26 mouse cellular contexts compared by ENCODE assay signal in the genomic region with DNA sequence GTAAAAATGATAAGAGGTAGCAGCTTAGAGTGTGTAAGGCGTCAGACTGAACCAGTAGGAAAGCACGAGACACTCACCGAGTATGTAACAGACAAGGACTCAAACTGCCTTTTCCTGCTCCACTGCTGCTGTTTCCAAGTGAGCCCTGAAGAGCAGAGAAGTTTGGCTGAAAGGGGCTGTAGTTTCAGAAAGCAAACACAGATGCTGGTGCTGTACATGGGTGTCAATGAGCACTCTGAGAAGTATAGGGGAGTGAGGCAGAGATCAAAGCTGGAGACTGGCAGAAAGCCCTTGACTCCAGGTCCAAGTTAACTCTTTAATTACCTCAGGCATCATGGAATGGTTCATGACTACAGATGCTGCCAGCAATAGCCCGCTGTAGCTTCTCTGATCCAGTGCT. TPM values are rescaled to one million over a fixed set of nuclear protein-coding genes. Genes with fewer than 3 reads are reported as not detected.
"Had no signal": no experiment of that assay in that cellular context is flagged by ENCODE, and none has a peak within 500 bp of the region (broad histone marks: within the 10 kb centered on the region; RNA-seq: fewer than 3 reads in every experiment).

No protein-coding gene starts in this region.

- H3K4me3 ChIP-seq: limb, embryonic 15.5 days; liver, embryonic 12.5 days; midbrain, embryonic 10.5 days; midbrain, embryonic 12.5 days; myocyte; neural tube, embryonic 13.5 days; neural tube, embryonic 15.5 days had no signal

- H3K27me3 ChIP-seq: limb, embryonic 15.5 days; liver, embryonic 12.5 days; midbrain, embryonic 12.5 days; neural tube, embryonic 13.5 days; neural tube, embryonic 15.5 days had no signal

- H3K4me1 ChIP-seq: limb, embryonic 15.5 days; liver, embryonic 12.5 days; midbrain, embryonic 10.5 days; midbrain, embryonic 12.5 days; neural tube, embryonic 13.5 days; neural tube, embryonic 15.5 days had no signal

- H3K4me2 ChIP-seq: limb, embryonic 15.5 days; liver, embryonic 12.5 days; midbrain, embryonic 12.5 days; neural tube, embryonic 13.5 days; neural tube, embryonic 15.5 days had no signal

- H3K27ac ChIP-seq: limb, embryonic 15.5 days; liver, embryonic 12.5 days; liver, embryonic 14.5 days; midbrain, embryonic 10.5 days; midbrain, embryonic 12.5 days; neural tube, embryonic 13.5 days; neural tube, embryonic 15.5 days had no signal

- DNase-seq: lung, postnatal 10 days; lung, postnatal 36 days; retina, postnatal 1 day; right cerebral cortex, adult 18-20 months; right cerebral cortex, postnatal 25 days; right cerebral cortex, postnatal 4 days; spleen, adult 18-20 months; thymus, adult 18-20 months; thymus, postnatal 14 days; thymus, postnatal 36 days had no signal

- H3K9ac ChIP-seq: limb, embryonic 15.5 days; liver, embryonic 12.5 days; liver, embryonic 14.5 days; midbrain, embryonic 12.5 days; neural tube, embryonic 13.5 days; neural tube, embryonic 15.5 days had no signal

- H3K9me3 ChIP-seq: limb, embryonic 15.5 days; liver, embryonic 12.5 days; midbrain, embryonic 10.5 days; midbrain, embryonic 12.5 days; neural tube, embryonic 13.5 days; neural tube, embryonic 15.5 days had no signal

- ATAC-seq: liver, embryonic 12.5 days; midbrain, embryonic 16.5 days had no signal

- H3K36me3 ChIP-seq: limb, embryonic 15.5 days; liver, embryonic 12.5 days; midbrain, embryonic 10.5 days; midbrain, embryonic 12.5 days; neural tube, embryonic 13.5 days; neural tube, embryonic 15.5 days had no signal

RNA-seq across cellular contexts. Expression of a gene that starts 3.5 kb away (rescaled TPM):
- polyA plus RNA-seq: liver, adult 2 months; liver, embryonic 12.5 days; liver, embryonic 14.5 days; midbrain, embryonic 10.5 days; neural tube, embryonic 11.5 days; small intestine, adult 2 months; stomach, embryonic 14.5 days; thymus, postnatal 0 days had no signal

RNA-seq across cellular contexts. Expression of a gene that starts 3.6 kb away (rescaled TPM):
- polyA plus RNA-seq: limb, embryonic 15.5 days; liver, adult 2 months; liver, embryonic 12.5 days; liver, embryonic 14.5 days; liver, embryonic 16.5 days; midbrain, embryonic 10.5 days; midbrain, embryonic 12.5 days; midbrain, embryonic 16.5 days; myocyte; neural tube, embryonic 11.5 days; neural tube, embryonic 13.5 days; neural tube, embryonic 15.5 days; small intestine, adult 2 months; stomach, embryonic 14.5 days; stomach, embryonic 16.5 days; thymus, postnatal 0 days had no signal
